Mouse (Mus musculus) ovary, postnatal 10 days (tissue): ENCODE measurements around the gene Igf2bp3.

Experiments used
- DNase-seq: peaks from one replicate; pipeline ENCODE4 v3.0.0; 2022; ENCODE audit warnings: low spot score

The Igf2bp3 gene

DNA sequence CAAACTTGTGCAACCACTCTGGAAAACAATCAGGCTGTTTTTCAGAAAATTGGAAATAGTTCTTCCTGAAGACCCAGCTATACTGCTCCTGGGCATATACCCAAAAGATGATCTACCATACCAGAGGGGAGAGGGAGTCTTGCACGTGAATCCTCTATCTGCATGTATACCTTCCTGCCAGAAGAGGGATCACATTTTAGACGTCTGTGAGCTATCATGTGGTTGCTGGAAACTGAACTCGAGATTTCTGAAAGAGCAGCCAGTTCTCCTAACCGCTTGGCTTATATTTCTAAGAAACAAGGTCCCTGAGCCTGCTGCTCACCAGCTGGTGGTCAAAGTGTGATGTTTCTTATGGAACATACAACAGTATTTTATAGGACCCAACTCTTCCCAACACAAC lies 146.4 kb downstream of the Igf2bp3 start:
- DNase-seq = no peak

DNA sequence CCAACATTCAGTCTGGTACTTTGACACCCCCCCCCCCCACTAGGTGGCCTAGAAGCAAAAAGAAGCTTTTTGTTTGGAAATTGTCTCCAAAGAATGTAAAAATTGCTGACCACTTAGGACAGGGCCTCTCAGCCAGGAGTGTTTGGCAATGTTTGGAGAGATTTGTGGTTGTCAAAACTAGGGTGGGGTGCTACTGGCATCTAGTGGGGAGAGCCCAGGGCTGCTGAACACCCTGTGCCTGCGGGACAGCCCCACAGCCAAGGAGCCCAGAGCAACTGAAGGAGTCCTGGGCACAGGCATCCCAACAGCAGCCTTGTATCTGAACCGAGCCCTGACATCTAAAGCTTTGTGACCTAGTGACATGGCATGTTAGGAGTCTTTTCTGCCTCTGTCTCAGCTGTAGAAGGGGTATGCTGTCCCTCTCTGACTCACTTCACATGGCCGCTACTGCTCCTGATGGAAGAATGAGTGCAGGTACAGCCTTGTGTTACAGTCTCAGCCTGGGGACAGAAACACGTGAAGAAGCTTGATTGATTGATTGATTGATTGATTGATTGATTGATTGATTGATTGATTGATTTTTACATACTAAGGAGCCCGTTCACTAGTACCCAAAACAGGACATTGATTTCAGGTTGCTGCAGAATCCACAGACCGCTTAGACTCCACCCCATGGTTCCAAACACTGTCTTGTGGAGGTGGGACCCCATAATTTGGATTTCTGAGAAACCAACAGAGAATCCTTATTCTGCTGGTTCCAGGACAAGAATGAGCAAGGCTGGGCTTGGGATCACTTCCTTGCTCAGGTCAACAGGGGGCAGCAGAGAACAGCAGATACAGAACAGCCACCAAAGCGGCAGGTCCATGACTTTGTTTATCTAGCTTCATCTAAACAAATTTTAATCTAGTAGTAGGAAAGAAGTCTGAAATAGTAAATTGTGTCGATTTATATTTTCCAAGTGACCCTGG lies 157.4 kb downstream of the Igf2bp3 start:
- peak; percentile 33 for DNase-seq

GRCm38 (mm10) chr6:49056009-49056408 lies 158.7 kb downstream of the Igf2bp3 start:
- no peak for DNase-seq

DNA sequence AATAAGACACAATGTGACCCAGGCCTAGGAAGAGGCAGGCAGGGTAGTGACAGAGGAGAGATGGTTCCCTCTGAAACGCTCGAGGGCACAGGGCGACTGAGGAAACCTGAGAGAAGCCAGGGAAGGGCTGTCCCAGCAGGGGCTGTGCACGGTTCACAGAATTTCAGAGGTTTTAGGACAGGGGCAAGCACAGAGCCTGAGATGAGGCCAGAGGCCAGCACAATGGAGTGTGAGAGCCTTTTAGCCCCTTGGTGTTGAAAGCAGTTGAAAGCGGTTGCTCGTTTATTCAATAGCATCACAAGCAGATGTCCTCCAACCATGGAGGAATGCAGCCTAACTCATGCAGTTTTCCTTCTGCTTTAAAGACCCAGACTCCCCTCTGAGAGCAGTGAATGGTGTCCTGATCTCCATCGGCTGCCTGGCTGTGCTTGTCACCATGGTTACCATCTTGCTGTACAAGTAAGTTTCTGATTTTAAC lies 159.5 kb downstream of the Igf2bp3 start:
- no peak for DNase-seq

GRCm38 (mm10) chr6:49052191-49052590 lies 162.6 kb downstream of the Igf2bp3 start:
- no peak for DNase-seq

- DNase-seq = no peak
These were observed 163.9 kb downstream of the Igf2bp3 start for GRCm38 (mm10) chr6:49050677-49051410.

GRCm38 (mm10) chr6:49048395-49048794 lies 166.4 kb downstream of the Igf2bp3 start:
- no peak for DNase-seq

GRCm38 (mm10) chr6:49047848-49048247 lies 166.9 kb downstream of the Igf2bp3 start:
- DNase-seq = no peak

- DNase-seq = no peak
These were observed 167.8 kb downstream of the Igf2bp3 start for GRCm38 (mm10) chr6:49046976-49047375.

GRCm38 (mm10) chr6:49046502-49046901 lies 168.3 kb downstream of the Igf2bp3 start:
- no peak for DNase-seq

DNA sequence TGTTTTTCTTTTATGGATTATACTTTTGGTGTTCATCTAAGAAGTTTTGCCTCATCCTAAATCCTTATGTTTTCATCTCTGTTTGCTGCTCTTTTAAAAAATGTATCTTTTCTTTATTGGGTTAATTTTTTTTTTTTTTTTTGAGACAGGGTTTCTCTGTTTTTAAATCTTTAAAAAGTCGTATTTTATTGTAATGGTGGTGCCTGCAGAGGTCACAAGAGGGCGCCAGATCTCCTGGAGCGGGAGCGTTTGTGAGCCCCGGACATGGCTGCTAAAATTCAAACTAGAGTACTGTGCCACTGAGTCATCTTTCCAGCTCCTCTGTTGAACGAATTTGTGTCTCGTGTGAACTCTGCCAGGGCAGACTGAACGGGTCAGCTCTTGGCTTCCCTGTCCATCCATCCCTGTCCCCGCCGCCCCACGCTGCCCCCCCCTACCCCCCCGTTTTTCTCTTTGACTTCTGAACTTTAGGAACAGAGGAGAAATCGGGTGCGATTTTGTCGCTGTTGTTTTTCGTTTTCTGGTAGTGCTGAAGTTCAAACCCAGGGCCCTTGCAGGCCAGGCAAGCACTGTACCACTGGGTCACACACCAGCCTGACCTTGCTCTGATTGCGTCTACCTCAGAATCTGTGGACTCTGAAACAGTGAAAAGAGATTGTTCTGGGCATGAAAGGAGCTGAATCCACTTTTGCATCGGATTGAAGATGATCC lies 175.1 kb downstream of the Igf2bp3 start:
- peak; percentile 9 for DNase-seq

DNA sequence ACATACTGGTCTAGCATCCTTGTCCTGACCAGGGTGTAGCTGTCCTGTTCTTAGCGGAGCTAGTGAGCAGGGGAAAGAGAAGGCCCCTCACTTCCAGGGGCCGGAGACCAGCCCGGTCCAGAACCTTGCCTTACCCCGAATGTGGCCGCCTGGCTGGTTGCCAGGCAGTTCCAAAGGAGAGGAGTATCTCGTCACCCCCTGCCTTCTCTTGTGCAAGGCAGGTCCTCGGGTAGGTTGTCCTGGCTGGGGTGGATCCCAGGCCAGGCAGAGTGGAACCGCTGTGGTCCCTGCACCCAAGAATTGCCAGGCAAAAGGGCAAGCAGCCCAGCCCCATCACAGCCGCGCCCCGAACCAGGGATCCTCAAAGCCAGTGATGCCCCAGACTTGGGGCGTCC lies 177.5 kb downstream of the Igf2bp3 start:
- DNase-seq = no peak

DNA sequence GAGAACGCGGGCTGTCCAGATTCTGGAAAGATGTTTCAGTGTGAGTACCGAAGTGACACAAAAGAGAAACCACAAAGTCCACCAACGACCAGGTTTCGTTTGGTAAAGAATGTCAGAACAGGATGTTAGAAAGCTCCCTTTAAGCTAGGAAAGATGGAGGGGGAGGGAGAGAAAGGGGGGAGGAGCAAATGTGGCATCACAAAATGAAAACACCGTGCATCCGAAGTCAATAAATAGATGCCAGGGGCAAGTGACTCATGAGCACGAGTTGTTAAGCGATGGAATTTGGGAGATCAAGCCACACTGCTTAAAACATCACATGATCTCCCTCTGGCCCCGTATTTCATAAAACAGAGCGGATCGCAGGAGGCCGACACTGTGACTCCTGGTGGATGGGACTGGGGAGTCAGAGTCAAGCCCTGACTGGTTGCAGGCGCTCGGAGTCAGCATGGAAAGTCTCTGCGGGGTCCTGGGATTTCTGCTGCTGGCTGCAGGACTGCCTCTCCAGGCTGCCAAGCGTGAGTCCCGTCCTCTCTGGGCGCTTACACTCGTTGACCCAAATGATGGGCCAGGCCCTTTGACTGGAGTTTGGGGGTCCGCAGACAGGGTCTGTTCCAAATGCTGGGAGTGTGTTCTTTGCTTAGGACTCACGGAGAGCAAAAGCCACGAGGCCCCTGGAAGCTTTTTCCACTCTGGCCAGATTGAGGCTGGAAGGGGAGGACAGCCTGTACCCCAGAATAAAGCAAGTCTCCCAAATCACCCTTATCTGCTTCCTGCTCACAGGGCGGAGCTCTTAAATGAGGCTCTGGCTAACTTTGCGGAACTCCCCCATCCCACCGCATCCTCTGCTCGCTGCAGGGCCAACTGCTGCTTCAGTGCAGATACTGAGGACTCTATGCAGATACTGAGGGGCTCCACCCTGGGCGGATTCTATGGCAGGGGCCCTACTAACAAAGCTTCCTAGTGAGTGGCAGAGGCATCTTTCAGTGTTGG lies 178.2 kb downstream of the Igf2bp3 start, which contains the start of gene Gpnmb:
Gene Gpnmb, plus strand, starts transcription at position 272 of the 993 bp plus-strand sequence.
- no peak for DNase-seq
